Mouse (Mus musculus): Measurements from ENCODE around the gene Bpifa5. TPM values are rescaled to one million over a fixed set of nuclear protein-coding genes. Genes with fewer than 3 reads are reported as not detected.
"Not testable (repeated sequence)": the region's sequence is repeated elsewhere in the genome, so short reads cannot be mapped to it uniquely, and the experiment has no call there.

The Bpifa5 gene
- not detected in 2 replicates for polyA plus RNA-seq (2012; rRNA removed)

DNA sequence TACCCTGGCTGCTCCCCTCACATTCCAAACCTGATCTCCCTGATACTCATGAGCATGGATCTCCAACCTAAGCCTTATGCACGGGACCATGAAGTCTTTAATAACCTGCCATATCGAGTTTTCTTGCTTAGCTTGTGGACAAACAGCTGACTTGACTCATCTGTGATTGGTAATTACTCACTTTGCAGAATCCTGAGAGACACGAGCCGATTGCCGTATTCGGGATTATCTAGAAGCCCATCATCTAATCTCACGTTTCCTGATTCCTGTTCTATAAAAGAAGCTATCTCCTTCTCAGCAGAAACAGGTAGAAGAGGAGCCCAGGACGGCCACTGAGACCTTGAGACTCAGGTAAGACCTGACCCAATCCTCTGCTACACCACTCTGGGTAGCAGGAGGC, at the start of gene Bpifa5:
Gene Bpifa5 (plus strand): TSS at position 301 of the 400 bp plus-strand sequence.
- 76% methylated on average over 8 of the region's 8 CpGs for WGBS
- no peak for DNase-seq (ENCODE audit: low read depth, low spot score)

DNA sequence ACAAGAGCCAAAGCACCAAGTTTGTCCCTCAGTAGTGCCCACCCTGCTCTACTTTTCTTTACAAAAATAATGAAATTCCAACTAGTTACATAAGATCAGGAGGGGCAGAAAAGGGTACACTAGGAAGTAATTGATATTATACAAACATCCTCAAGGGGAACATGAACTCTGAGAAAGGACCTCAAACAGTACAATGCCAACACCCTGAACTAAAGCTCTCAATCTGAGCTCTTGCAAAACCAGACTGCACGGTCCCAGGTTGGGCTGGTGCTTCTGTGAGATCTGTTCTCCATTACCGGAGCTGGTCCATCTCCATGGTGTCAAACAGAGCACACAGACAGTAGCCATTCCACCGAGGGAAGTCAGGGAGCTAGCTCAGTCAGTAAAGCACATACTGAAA, 45.0 kb upstream of the Bpifa5 start:
- no peak for DNase-seq (ENCODE audit: low read depth, low spot score)
- 81% methylated on average over 3 of the region's 3 CpGs for WGBS

DNA sequence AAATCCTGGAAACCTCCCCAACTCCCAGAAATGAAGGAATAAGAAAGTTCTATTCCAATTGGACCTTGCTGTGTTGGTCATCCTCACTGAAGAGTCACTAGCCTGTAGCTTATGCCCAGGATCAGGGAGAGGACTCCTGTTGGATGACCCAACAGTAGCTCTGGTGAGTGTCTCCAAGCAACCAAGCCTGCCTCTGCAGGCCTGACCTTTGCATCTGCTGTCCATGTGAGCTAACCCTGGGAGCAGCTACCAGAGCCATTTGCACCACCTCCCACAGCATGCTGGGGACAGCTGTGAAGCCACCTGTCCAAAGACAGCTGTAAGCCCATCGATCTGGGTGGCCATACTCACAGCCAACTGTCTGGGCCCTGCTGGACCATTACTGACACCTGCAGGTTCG, 32.3 kb upstream of the Bpifa5 start, which contains the start of gene Bpifa3:
Gene Bpifa3 (plus strand): TSS at position 217 of the 400 bp plus-strand sequence.
- 42% methylated on average over 2 of the region's 2 CpGs for WGBS
- DNase-seq (ENCODE audit: low read depth, low spot score): no peak

DNA sequence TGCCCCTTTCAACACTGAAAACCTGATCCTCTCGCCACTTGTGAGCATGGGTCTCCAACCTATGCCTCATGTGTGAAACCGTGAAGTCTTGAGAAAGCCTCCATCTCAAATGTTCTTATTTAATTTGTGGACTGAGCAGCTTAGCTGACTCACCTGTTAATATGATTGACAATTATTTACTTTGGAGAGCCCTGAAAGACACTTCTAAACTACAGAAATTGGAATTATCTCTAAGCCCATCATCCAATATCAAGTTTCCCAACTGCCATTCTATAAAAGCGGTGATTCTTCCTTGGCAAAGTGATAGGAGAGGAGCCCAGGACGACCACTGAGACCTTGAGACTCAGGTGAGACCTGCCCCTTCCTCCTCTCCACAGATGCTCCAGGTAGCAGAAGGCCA, 19.8 kb upstream of the Bpifa5 start, which contains the start of gene Bpifa1:
Gene Bpifa1 (plus strand): TSS at position 301 of the 400 bp plus-strand sequence.
- 70% methylated on average over 4 of the region's 4 CpGs for WGBS
- DNase-seq (ENCODE audit: low read depth, low spot score): no peak

DNA sequence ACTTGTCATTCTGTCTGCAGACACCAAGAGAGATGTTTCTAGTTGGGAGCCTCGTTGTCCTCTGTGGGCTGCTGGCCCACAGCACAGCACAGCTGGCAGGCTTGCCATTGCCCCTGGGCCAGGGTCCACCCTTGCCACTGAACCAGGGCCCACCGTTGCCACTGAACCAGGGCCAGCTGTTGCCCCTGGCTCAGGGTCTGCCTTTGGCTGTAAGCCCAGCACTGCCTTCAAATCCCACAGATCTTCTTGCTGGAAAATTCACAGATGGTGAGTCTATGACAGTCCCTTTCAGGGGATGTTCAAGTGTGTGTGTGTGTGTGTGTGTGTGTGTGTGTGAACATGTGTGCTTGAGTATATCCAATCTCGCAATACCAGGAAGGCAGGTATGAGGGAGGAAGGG, 18.7 kb upstream of the Bpifa5 start:
- no peak for DNase-seq (ENCODE audit: low read depth, low spot score)
- 52% methylated on average over 3 of the region's 3 CpGs for WGBS

DNA sequence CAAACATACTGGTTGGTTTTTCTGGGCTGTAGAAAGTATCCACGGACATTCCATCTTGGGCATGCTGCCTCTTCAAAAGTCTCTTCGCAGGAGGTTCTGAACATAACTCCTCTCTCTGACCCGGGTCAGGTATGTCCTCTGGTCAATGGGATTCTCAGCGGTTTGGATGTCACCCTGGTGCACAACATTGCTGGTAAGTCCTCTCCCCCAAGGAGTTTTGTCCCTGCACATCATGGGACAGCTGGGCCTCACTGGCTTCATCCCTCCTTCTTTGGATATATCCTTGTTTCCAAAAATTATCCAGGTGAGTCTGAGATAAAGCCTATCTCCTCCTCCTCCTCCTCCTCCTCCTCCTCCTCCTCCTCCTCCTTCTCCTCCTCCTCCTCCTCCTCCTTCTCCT, 14.9 kb upstream of the Bpifa5 start:
- 77% methylated on average over 4 of the region's 4 CpGs for WGBS
- no peak for DNase-seq (ENCODE audit: low read depth, low spot score)

DNA sequence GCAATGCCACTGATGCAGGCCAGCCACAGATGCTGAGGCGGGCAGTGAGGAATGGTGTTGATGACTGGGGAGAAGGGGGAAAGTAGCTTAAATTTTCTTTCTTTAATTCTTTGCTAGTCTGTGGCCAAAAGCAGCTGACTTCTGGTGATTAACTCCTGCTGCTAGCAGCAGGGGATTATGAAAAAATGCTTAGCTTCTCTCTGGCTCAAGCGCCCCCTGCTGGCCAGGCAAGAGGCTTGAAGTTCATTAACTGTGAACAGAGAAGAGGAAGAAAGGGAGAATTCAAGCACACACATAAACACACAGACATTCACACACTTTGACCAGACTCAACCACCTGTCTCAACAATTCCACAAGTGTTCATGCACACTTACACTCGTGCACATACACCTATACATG, 4.0 kb upstream of the Bpifa5 start:
- 42% methylated on average over 3 of the region's 3 CpGs for WGBS
- DNase-seq (ENCODE audit: low read depth, low spot score): no peak

DNA sequence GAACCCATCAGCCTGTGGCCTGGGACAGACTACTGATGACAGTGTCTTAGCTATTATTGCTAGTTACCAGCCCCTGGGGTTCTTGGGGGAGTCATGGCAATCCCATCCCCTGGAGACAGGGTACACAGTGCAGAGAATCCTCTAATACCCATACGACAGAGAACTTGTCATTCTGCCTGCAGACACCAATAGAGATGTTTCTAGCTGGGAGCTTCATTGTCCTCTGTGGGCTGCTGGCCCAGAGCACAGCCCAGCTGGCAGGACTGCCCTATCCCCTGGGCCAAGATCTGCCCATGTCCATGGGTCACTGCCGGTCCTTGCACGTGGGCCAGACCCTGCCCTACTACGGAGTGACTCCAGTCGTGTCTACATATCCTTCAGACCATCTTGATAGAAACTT, 899 bp downstream of the Bpifa5 start:
- 85% methylated on average over 5 of the region's 5 CpGs for WGBS

DNA sequence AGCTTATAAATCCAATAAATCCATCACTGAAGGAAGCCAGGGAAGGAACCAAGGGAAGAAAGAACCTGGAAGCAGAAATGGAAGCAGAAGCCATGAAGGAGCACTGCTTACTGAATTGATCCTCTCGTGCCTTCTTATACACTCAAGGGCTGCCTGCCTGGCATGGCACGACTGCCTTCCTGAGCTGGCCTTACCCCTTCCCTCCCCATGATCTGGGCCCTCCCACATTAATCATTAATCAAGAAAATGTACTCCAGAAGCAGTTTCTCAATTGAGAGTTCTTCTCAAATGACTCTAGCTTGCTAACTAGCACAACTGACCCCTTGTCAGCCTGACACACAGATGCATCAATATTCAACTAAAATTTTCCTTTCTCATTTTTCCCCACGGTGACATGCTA, 6.8 kb downstream of the Bpifa5 start:
- DNase-seq (ENCODE audit: low read depth, low spot score): no peak
- WGBS: 24% methylated on average over 3 of the region's 3 CpGs

More for the DNA sequence above, 899 bp downstream of the Bpifa5 start:
- no peak for DNase-seq (ENCODE audit: low read depth, low spot score)

DNA sequence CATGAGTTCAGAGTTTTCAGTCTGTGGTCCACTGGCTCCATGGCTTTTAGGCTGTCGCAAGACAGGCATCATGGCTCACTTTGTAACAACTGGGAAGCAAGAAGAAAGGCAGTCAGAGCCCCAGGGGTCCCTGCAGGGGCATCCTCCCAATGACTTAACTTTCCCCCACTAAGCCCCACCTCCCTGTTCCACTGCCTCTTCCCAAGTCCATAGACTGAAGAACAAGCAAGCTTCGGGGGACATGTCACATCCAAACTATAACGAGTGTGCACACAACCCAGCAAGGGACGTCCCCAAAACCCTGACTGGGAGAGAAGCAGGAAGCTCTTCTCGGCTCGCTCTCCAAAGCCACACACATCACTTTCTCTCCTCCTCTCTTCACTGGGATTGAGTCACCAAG, 9.2 kb downstream of the Bpifa5 start:
- no peak for DNase-seq (ENCODE audit: low read depth, low spot score)
- WGBS: 63% methylated on average over 6 of the region's 6 CpGs

DNA sequence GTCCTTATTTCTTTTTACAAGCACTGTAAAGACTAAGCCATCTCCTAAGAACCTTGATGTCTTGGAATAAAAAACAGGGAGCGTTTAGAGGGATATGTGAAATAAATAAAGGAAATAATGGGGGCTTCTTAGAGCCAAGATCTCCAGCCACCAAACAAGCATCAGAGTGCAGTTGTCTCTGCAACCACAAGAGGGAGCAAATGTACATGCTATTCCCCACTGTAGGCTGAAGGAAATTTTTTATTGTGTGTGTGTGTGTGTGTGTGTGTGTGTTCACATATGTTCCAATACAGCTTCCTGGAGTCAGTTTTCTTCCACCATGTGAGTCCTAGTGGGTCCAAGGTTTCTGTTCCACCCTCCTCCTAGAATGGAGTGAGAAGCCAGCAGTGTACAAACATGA, 10.9 kb downstream of the Bpifa5 start:
- WGBS: 46% methylated on average over 1 of the region's 1 CpGs
- DNase-seq (ENCODE audit: low read depth, low spot score): no peak

DNA sequence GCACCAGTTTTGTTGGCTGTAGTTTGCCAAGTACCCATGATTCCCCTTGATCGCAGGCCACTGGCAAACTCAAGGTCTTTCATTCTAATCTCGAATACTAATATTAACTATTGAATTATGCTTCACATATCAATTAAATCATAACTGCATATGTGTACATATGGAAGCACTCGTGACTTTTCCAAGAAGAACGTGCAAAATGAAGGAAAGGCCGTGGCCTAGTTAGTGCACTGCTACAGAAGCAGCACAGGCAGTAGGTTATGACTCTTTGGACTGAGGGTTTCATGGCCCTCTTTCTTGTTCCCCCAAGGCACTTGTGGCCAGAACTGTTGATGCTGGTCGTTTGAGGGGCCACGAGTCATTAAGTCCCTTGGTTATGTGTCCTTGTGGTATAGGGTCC, 19.5 kb downstream of the Bpifa5 start:
- WGBS: 77% methylated on average over 7 of the region's 7 CpGs
- not testable (repeated sequence) for DNase-seq (ENCODE audit: low read depth, low spot score)

DNA sequence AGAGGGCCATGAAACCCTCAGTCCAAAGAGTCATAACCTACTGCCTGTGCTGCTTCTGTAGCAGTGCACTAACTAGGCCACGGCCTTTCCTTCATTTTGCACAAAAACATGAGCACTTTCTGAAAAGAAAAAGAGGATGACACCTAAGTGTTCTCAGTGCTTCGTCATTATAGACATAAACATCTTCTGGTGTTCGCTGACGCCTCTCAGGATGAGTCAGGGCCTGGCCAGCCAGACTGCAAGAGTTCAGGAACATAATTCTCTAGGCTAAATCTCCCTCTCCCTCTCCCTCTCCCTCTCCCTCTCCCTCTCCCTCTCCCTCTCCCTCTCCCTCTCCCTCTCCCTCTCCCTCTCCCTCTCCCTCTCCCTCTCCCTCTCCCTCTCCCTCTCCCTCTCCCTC, 20.7 kb downstream of the Bpifa5 start:
- WGBS: 66% methylated on average over 4 of the region's 4 CpGs
- DNase-seq (ENCODE audit: low read depth, low spot score): not testable (repeated sequence)

DNA sequence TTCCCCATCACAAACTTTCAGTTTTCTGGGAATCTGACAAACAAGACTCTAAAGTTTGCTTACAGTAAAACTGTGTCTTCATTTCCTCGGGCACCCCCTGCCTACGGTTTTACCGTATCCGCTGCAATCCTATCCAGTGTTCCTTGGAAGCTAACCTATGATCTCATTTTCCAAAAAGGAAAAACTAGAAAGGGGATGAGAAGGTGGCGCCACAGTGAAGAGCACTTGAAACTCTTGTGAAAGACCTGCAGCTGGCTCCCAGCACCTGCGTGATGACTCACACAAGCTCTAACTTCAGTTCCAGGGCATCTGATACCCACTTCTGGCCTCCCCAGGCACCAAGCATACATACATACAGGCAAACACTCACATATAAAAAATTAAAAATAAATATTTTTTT, 22.9 kb downstream of the Bpifa5 start:
- no peak for DNase-seq (ENCODE audit: low read depth, low spot score)
- 74% methylated on average over 6 of the region's 6 CpGs for WGBS

DNA sequence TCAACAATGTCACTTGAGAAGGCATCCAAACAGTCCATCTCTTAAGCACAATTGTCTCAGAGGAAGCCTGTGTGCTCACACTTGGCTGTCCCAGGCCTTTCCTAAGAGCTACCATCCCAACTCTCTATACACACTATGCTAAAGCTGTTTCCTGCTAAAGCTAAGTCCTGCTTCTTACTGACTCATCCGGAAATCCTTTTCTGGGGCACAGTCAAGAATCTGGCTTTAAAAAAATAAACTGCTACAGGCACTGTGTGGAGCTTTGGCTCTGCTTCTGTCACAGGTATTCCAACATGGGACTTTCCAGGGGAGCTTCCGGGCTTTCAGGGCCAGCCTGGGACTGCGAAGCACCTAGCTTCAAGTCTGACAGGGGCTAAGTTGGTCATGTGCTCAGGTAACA, 23.3 kb downstream of the Bpifa5 start:
- WGBS: 68% methylated on average over 3 of the region's 3 CpGs
- no peak for DNase-seq (ENCODE audit: low read depth, low spot score)

DNA sequence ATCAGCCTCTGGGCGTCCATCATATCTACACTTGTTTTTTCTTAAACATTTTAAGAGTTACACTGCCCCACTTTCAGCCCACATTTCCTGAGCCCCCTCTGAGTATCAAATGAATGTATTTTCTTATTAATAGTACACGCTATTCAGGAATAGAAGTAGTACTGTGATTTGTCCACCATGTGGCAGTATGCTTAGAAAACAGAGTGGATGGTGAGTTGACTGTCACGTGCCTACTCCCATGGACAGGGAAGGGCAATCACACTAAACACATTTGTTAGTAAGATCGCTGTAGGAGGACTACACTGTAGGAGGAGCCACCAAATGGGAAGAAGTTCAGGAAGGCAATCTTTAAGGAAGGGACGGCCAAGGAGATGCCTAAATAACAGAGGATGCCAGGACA, 25.1 kb downstream of the Bpifa5 start:
- 32% methylated on average over 5 of the region's 5 CpGs for WGBS

DNA sequence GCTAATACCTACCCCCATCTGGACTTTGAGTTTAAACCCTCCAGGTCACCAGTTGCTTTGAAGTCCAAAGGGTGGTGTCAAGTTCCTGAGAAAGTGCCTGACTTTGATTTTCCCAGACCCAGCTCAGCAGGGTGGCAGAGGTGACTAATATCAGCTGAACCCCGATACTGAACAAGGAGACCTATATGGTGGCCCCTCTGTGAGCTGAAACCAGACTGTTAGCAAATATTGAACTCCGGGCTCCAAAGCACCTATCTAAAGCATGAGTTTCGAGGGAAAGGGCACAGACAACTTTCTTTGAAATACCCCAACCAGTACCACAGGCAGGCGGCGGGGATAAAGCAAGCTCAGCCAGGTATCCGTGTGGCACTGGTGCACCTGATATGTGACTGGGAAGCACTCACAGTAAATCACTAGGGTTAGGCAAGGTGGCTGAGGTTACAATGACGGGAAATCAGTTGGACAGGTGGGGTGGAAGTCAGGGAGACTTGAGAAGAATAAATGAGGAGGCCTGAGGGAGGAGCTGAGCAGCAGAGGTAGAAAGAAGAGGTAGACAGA, 27.5 kb downstream of the Bpifa5 start:
- DNase-seq (ENCODE audit: low read depth, low spot score): no peak
- 58% methylated on average over 7 of the region's 7 CpGs for WGBS

More for the DNA sequence above, 25.1 kb downstream of the Bpifa5 start:
- no peak for DNase-seq (ENCODE audit: low read depth, low spot score)

DNA sequence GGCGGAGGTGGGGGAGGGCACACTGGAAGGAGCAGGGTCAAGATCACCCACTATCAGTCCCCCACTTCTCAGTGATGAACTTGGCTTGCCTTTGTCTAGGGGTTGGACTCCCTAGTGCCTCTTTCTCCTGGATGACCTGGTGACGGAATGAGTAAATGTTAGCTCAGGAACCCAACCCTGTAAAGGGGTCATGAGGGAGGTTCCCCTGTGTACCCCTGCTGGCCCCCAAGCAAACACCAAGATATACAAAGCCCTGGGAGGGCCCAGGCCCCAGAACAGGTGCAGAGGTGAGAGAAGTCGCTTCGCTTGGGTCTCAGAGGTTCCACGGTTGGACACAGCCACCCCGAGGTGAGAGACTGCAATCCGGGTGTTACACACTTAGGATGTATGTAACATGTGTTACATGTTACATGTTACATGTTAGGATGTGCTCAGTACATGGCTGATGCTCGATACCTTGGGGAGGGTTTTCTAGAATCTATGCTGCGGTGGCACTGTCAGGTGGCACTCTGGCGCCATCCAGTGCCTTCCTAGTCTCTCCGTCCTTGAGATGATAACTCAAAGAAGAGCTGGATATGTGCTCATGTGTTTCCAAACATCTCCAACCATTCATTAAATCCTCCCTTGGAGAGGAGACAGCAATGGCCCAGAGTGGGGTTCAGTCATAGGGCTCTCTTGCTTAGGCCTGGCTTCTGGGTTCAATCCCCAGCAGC, 28.3 kb downstream of the Bpifa5 start, which contains the start of gene Bpifb1:
Gene Bpifb1 (plus strand): TSS at position 273 of the 713 bp plus-strand sequence.
- WGBS: 69% methylated on average over 11 of the region's 11 CpGs
- no peak for DNase-seq (ENCODE audit: low read depth, low spot score)

DNA sequence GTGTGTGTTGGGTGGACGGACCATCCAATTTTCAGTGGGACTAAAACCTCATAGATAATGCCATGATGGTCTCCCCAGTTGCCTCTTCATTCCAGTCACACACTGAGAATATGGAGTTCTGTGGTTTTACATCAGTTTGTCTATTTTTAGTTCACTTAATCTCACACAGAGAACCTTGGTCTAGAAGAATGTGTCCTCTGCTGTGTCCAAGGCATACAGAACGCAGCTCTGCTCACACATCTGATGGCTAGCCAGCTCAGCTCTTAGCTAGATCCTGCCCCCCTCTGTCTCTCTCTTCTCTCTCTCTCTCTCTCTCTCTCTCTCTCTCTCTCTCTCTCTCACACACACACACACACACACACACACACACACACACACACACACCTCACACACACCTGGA, 29.7 kb downstream of the Bpifa5 start:
- no peak for DNase-seq (ENCODE audit: low read depth, low spot score)
- WGBS: 67% methylated on average over 2 of the region's 2 CpGs

DNA sequence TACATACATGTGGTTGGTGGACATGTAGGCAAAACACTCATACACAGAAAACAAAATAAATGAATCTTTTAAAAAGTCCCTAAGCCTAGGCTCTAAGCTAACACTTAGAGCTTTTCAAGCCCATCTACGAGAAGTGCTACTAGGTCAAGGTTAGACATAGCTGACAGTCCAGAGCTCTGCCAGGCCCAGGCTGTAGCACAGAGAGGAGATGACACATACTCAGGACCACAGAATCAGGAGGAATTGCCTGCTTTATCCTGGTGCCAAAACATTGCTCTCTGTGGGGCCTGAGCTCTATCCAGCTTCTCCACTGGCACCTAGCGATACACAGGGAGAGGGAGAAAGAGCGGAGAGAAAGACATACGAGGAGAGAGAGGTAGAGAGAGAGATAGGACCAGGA, 30.7 kb downstream of the Bpifa5 start:
- DNase-seq (ENCODE audit: low read depth, low spot score): no peak
- WGBS: 76% methylated on average over 4 of the region's 4 CpGs

DNA sequence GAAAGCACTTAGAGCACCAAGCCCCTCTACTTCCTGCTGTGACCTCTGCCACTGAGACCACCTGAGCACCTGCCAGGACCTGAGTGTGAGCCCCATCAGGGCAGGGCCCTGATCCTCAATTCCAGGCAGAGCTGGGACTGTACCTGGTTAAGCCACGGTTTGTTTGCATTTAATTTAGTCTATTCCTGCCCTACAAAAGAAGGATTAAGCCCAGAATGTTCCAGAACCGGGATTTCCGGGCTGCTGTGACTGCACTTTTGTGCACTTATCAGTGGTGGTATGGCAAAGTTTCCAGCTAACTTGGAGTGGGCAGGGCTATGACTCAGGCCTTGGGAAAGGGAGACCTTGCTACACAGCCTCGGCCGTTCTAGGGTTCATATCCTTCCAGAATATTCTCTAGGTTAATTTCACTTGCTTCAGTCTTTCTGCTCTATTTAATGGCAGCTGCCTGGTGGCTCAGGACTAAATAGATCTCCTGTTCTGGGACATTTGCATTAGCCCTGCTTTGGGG, 31.6 kb downstream of the Bpifa5 start:
- WGBS: 54% methylated on average over 5 of the region's 5 CpGs
- no peak for DNase-seq (ENCODE audit: low read depth, low spot score)

All from large intestine, adult 2 months (tissue).